ENCODE assay signal across 8 mouse cellular contexts in the genomic region with DNA sequence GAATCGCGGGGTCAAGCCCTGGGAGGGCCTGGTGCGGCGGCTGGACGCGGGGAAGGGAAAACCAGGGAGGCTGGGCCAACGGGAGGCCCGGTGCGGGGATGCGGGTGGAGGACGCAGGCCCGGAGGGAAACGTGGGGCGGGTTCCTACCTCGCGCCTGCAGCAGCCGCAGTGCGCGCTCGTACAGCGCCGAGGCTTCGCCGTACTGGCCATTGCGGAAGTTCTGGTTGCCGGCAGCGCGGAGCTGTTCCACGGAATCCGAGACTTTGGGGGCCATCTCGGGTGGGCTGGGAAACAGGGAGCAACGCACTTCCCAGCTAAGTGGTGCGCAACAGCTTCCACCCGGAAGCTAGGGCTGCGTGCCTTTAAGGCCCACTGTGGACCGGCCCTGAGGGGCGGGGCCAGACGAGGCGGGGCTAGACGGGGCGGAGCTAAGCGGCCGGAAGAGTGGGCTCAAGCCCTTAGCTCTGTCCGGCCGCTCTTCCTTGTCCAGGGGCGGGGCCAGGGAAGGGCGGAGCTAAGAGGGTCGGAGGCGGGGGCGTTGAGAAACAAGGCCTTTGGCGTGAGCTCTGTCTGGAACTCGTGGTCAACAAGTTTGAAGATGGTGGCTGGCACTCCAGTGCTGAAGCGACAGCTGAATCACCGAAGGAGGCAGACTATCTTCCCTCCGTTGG. TPM values are rescaled to one million over a fixed set of nuclear protein-coding genes. Genes with fewer than 3 reads are reported as not detected.
DNase-seq lines count a peak whose midpoint lies in the region; ATAC-seq and TF ChIP-seq lines count a peak whose summit lies in the region.

Gene Tomm34, minus strand, starts transcription at position 405 of the 672 bp plus-strand sequence.

- peak within 1 kb of the TSS; percentile 46 for H3ac ChIP-seq in myocyte (ENCODE audit: control insufficient read depth, insufficient read length)

- peaks cover 17% of the 10 kb centered on the region; the same call in 1 of the 2 replicates for H3K79me2 ChIP-seq in liver, adult 2 months (ENCODE audit: control insufficient read depth, insufficient read depth, low read length)
- peaks cover 44% of the 10 kb centered on the region for H3K79me2 ChIP-seq in myocyte (ENCODE audit: control insufficient read depth, insufficient read depth)

- H3K4me2 ChIP-seq in heart, embryonic 11.5 days, result peak within 1 kb of the TSS; percentile 95
- peak within 1 kb of the TSS; percentile 85 for H3K4me2 ChIP-seq in kidney, embryonic 16.5 days (replicated peaks; ENCODE audit: low read depth, low read length)
- peak within 1 kb of the TSS; percentile 96 for H3K4me2 ChIP-seq in myocyte (ENCODE audit: low read depth)

- peak; percentile 97 for TF ChIP-seq POLR2A in liver, adult 2 months (IDR thresholded peaks at IDR 0.05; ENCODE audit: extremely low read depth, insufficient read depth, low read length)
- peak; percentile 96 for TF ChIP-seq POLR2A in myocyte (IDR thresholded peaks at IDR 0.05; ENCODE audit: insufficient read length, low read depth)

- WGBS in heart, embryonic 11.5 days (ENCODE audit: insufficient replicate concordance), result under 1% methylated on average over 54 of the region's 55 CpGs
- under 1% methylated on average over 51 of the region's 55 CpGs for WGBS in kidney, embryonic 16.5 days
- 2% methylated on average over 55 of the region's 55 CpGs for WGBS in liver, adult 2 months

- ATAC-seq in erythroblast, adult 5-6 weeks (replicated peaks; ENCODE audit: low FRiP score, poor library complexity, severe bottlenecking), result peak; percentile 82
- ATAC-seq in heart, embryonic 11.5 days (replicated peaks; ENCODE audit: insufficient number of reproducible peaks, low FRiP score, low TSS enrichment), result peak; percentile 98
- peak; percentile 98 for ATAC-seq in kidney, embryonic 16.5 days (ENCODE audit: low FRiP score, low TSS enrichment)

- 0 out of 2 replicates have a peak, but pooled peaks cover 3% of the 10 kb centered on the region for H3K36me3 ChIP-seq in heart, embryonic 11.5 days (ENCODE audit: control insufficient read depth, insufficient read depth, low read length)
- H3K36me3 ChIP-seq in kidney, embryonic 16.5 days (ENCODE audit: insufficient read depth, low read length), result peaks cover 6% of the 10 kb centered on the region
- H3K36me3 ChIP-seq in liver, adult 2 months (ENCODE audit: control insufficient read depth, insufficient read depth, low read length), result no peaks in the 10 kb centered on the region; the same call in 1 of the 2 replicates
- H3K36me3 ChIP-seq in myocyte (ENCODE audit: control insufficient read depth, insufficient read depth), result peaks cover 6% of the 10 kb centered on the region
- peaks cover 6% of the 10 kb centered on the region for H3K36me3 ChIP-seq in splenic B cell, adult 2 months (ENCODE audit: control insufficient read depth, insufficient read depth, low read length, poor library complexity, severe bottlenecking)

- peak within 1 kb of the TSS; percentile 73 for H3K27ac ChIP-seq in heart, embryonic 11.5 days (ENCODE audit: low read depth, low read length)
- H3K27ac ChIP-seq in kidney, embryonic 16.5 days (ENCODE audit: low read length), result peak within 1 kb of the TSS; percentile 77
- H3K27ac ChIP-seq in liver, adult 2 months (replicated peaks; ENCODE audit: insufficient read depth, low read depth, low read length), result peak within 1 kb of the TSS; percentile 40

- no peaks in the 10 kb centered on the region for H3K9me3 ChIP-seq in heart, embryonic 11.5 days (replicated peaks; ENCODE audit: control insufficient read depth, low read length)
- H3K9me3 ChIP-seq in kidney, embryonic 16.5 days (ENCODE audit: low read length), result no peaks in the 10 kb centered on the region

- no peaks in the 10 kb centered on the region for H3K27me3 ChIP-seq in heart, embryonic 11.5 days (ENCODE audit: control insufficient read depth, insufficient read depth, low read length)
- H3K27me3 ChIP-seq in kidney, embryonic 16.5 days (ENCODE audit: insufficient read depth, low read length), result no peaks in the 10 kb centered on the region
- no peaks in the 10 kb centered on the region for H3K27me3 ChIP-seq in liver, adult 2 months (ENCODE audit: control insufficient read depth, insufficient read depth, low read length)
- H3K27me3 ChIP-seq in myocyte (ENCODE audit: control insufficient read depth, insufficient read depth, insufficient read length), result no peaks in the 10 kb centered on the region
- H3K27me3 ChIP-seq in splenic B cell, adult 2 months (ENCODE audit: control insufficient read depth, insufficient read depth, low read length, poor library complexity, severe bottlenecking), result no peaks in the 10 kb centered on the region

- no peak for TF ChIP-seq CTCF in liver, adult 2 months (IDR thresholded peaks at IDR 0.05; ENCODE audit: low read depth, low read length)

- H3K4me1 ChIP-seq in heart, embryonic 11.5 days (ENCODE audit: control insufficient read depth, insufficient read depth, low read length), result peaks cover 13% of the 10 kb centered on the region
- peaks cover 40% of the 10 kb centered on the region for H3K4me1 ChIP-seq in kidney, embryonic 16.5 days (ENCODE audit: insufficient read depth, low read length)
- peaks cover 8% of the 10 kb centered on the region; the same call in 1 of the 2 replicates for H3K4me1 ChIP-seq in liver, adult 2 months (ENCODE audit: control insufficient read depth, insufficient read depth, low read length)

- peak within 1 kb of the TSS; percentile 91 for H3K9ac ChIP-seq in heart, embryonic 11.5 days (ENCODE audit: low read depth, low read length)
- peak within 1 kb of the TSS; percentile 92 for H3K9ac ChIP-seq in kidney, embryonic 16.5 days (replicated peaks; ENCODE audit: low read length)
- H3K9ac ChIP-seq in liver, adult 2 months (ENCODE audit: low read depth, low read length), result peak within 1 kb of the TSS; percentile 74

- H3K4me3 ChIP-seq in heart, embryonic 11.5 days (ENCODE audit: low read depth, low read length), result peak within 1 kb of the TSS; percentile 99
- peak within 1 kb of the TSS; percentile 92 for H3K4me3 ChIP-seq in kidney, embryonic 16.5 days (ENCODE audit: low read length)
- peak within 1 kb of the TSS; percentile 90 for H3K4me3 ChIP-seq in liver, adult 2 months (ENCODE audit: insufficient read depth, low read depth, low read length)
- peak within 1 kb of the TSS; percentile 81 for H3K4me3 ChIP-seq in myocyte

- DNase-seq in B cell, adult 2 months, result peak; percentile 90 to 91
- DNase-seq in brain, adult 2 months (ENCODE audit: low read depth, low spot score), result peak; percentile 97
- peak; percentile 82 for DNase-seq in liver, adult 2 months (ENCODE audit: extremely low read depth, low read depth, low spot score)
- DNase-seq in splenic B cell, adult 2 months (ENCODE audit: low read depth, low spot score), result peak; percentile 94

TF ChIP-seq in myocyte, 11 proteins besides CTCF, POLR2A, EP300 and RAD21:
- peak; percentile 89 for TF ChIP-seq POLR2AphosphoS2 (IDR thresholded peaks at IDR 0.05; ENCODE audit: insufficient read length, low read depth)
- no peak for TF ChIP-seq E2F4 (IDR thresholded peaks at IDR 0.05; ENCODE audit: insufficient read depth)
- TF ChIP-seq SRF (IDR thresholded peaks at IDR 0.05; ENCODE audit: control insufficient read depth, insufficient read length, low read depth), result peak; percentile 31
- no peak for TF ChIP-seq MYOG (IDR thresholded peaks at IDR 0.05; ENCODE audit: control insufficient read depth in 1 of 3, insufficient read depth in 1 of 3, insufficient read length in 2 of 3, low read depth in 2 of 3)
- TF ChIP-seq MAX (IDR thresholded peaks at IDR 0.05; ENCODE audit: low read depth), result no peak
- TF ChIP-seq TCF3 (IDR thresholded peaks at IDR 0.05; ENCODE audit: insufficient read length, low read depth), result no peak
- TF ChIP-seq TCF12 (IDR thresholded peaks at IDR 0.05; ENCODE audit: insufficient read depth, poor library complexity, severe bottlenecking), result no peak
- no peak for TF ChIP-seq USF1 (IDR thresholded peaks at IDR 0.05; ENCODE audit: low read depth)
- no peak for TF ChIP-seq MYOD1 (IDR thresholded peaks at IDR 0.05; ENCODE audit: control insufficient read depth in 1 of 3, insufficient read length in 2 of 3, low read depth in 2 of 3)
- TF ChIP-seq REST (IDR thresholded peaks at IDR 0.05; ENCODE audit: insufficient read depth, insufficient read length), result no peak
- no peak for TF ChIP-seq CEBPB (IDR thresholded peaks at IDR 0.05; ENCODE audit: insufficient read depth, poor library complexity, severe bottlenecking)

RNA-seq across cellular contexts. Expression of gene Tomm34, which starts in this region (rescaled TPM):
- 11.5 and 16.7 TPM in 2 replicates for total RNA-seq in erythroblast, adult 5-6 weeks (2015; ENCODE audit: low replicate concordance)
- 9.8 and 17.5 TPM in 2 replicates for total RNA-seq in erythroblast, adult 5-6 weeks (2017; ENCODE audit: low replicate concordance)
- 56.7 and 59.1 TPM in 2 replicates for polyA plus RNA-seq in heart, embryonic 11.5 days (2014; fragmentation: Nextera tagmentation; extraction: Ambion mirVana)
- 66.5 and 70.0 TPM in 2 replicates for polyA plus RNA-seq in kidney, embryonic 16.5 days (2015; fragmentation: Nextera tagmentation; extraction: Ambion mirVana)
- total RNA-seq in liver, adult 2 months (2014; rRNA removed), result 6.0 and 7.4 TPM in 2 replicates
- 11.5 and 13.8 TPM in 2 replicates for polyA plus RNA-seq in liver, adult 2 months (2012; rRNA removed)
- 24.1 TPM for polyA plus RNA-seq in myocyte (2012; fragmentation: generic; extraction: Trizol)

Comparison
In these comparisons a context has a peak if more than half of its experiments do, and no peak if none do; other contexts are left out.
1. Peak in every context shown above with its lines: DNase-seq, ATAC-seq, H3K4me3 ChIP-seq and H3K27ac ChIP-seq.